Mouse (Mus musculus): Measurements from ENCODE around the gene Arhgef40. TPM values are rescaled to one million over a fixed set of nuclear protein-coding genes. Genes with fewer than 3 reads are reported as not detected.
"Not testable (repeated sequence)": the region's sequence is repeated elsewhere in the genome, so short reads cannot be mapped to it uniquely, and the experiment has no call there.

Arhgef40 gene
- polyA plus RNA-seq, 1 experiment from 2014 or later, result 59.6 TPM

DNA sequence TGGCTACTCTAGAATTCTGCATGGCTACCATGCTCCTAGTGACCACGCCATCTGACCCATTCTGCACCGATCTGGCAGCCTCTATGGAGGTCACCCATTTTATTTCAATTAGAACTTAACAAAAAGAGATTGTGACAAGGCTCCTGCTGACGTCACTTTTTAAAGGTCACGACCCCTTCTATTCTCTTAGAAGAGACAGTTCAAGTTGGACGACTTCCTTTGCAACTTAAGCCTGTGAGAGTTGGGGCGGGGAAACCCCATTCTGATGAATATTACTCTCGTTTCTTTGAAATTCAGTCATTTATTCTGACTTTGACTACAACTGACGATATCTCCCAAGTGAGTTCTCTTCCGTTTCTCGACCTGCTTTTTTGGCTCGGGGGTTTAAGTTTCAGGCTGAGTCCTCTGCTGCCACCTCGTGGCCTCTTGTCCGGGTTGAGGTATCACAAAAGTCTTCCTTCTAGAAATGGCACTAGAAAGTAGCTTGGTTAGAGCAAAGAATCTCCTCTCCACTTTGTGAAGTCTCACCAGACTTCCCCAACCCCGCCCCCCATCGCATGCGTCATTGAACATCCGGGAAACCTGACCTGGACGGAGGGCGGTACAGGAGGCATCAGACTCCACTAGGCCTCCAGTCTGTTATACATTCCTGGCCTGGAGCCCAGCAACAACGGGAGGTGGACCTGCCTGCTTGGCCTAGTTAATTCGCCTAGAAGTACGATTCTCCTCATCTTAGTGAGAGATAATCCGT is 38.4 kb downstream of the Arhgef40 start:
- H3K36me3 ChIP-seq (ENCODE audit: control insufficient read depth, insufficient read depth, low read length), result no peaks in the 10 kb centered on the region
- WGBS, result 4% methylated on average over 23 of the region's 23 CpGs
- H3K4me1 ChIP-seq (ENCODE audit: control insufficient read depth in 2 of 2, insufficient read depth in 2 of 2, low read length in 2 of 2), result peaks cover 15 to 27% of the 10 kb centered on the region in 2 experiments
- H3K4me3 ChIP-seq (ENCODE audit: control insufficient read depth in 1 of 2, insufficient read depth in 1 of 2, low read depth in 1 of 2, low read length in 2 of 2), result peak overlapping the region; percentile 25 to 33
- H3K9me3 ChIP-seq (ENCODE audit: control insufficient read depth, low read length), result no peaks in the 10 kb centered on the region
- peak; percentile 34 for ATAC-seq (ENCODE audit: insufficient number of reproducible peaks, insufficient read depth, low FRiP score, low read depth)
- H3K4me2 ChIP-seq (ENCODE audit: low read length), result peak overlapping the region; percentile 71
- no peaks in the 10 kb centered on the region for H3K27me3 ChIP-seq (ENCODE audit: control insufficient read depth, insufficient read depth, low read length)
- peak overlapping the region; percentile 85 to 93 for H3K27ac ChIP-seq (replicated peaks in 1 of 2; ENCODE audit: control insufficient read depth in 1 of 2, insufficient read depth in 1 of 2, low read depth in 2 of 2, low read length in 2 of 2)
- peak overlapping the region; percentile 63 for H3K9ac ChIP-seq (ENCODE audit: low read length)

DNA sequence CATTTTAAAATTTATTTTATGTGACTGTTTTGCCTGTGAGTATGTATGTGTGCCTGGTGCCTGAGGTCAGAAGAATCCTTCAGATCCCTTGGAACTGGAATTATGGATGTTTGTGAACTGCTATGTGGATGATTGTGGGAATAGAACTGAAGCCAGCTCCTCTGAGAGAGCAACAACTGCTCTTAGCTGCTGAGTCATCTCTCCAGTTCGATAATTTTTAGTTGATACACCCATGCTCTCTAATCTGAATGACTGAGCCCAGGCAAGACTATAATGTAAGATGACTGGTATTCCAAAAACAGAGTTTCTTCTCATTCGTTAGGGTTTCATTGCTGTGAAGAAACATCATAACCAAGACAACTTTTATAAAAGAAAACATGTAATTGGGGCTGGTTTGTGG is 39.6 kb downstream of the Arhgef40 start:
- Histone ChIP-seq H3K4me1 (ENCODE audit: control insufficient read depth in 2 of 2, insufficient read depth in 2 of 2, low read length in 2 of 2) (peaks cover 11 to 21% of the 10 kb centered on the region in 2 experiments), H3K36me3 (ENCODE audit: control insufficient read depth, insufficient read depth, low read length) (no peaks in the 10 kb centered on the region), H3K9me3 (ENCODE audit: control insufficient read depth, low read length) (no peaks in the 10 kb centered on the region), H3K4me3 (ENCODE audit: control insufficient read depth in 1 of 2, insufficient read depth in 1 of 2, low read depth in 1 of 2, low read length in 2 of 2) (no peak overlapping the region), H3K27ac (replicated peaks in 1 of 2; ENCODE audit: control insufficient read depth in 1 of 2, insufficient read depth in 1 of 2, low read depth in 2 of 2, low read length in 2 of 2) (no peak overlapping the region), H3K27me3 (ENCODE audit: control insufficient read depth, insufficient read depth, low read length) (no peaks in the 10 kb centered on the region), H3K4me2 (ENCODE audit: low read length) (no peak overlapping the region), H3K9ac (ENCODE audit: low read length) (no peak overlapping the region)
- no peak for ATAC-seq (ENCODE audit: insufficient number of reproducible peaks, insufficient read depth, low FRiP score, low read depth)
- WGBS, result 70% methylated on average over 2 of the region's 2 CpGs

DNA sequence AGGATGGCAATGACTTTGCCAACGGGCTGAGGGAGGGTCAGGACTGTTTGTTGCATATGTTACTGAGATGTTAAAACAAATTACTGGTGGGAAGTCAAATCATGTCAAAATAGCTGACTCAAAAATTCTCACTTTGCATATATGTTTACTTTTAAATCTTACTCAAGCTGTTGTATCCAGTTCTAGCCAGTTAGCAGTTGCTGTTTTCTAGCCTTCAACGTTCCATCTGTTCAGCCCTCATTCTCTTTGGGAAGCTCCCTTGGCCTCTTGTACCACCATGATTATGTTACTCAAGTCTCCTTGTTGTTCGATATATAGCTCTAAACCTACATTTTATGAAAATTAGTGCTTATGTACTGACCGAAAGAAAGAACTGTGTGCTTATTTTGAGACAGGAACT is 41.8 kb downstream of the Arhgef40 start:
- peaks cover 9 to 17% of the 10 kb centered on the region in 2 experiments for H3K4me1 ChIP-seq (ENCODE audit: control insufficient read depth in 2 of 2, insufficient read depth in 2 of 2, low read length in 2 of 2)
- H3K4me3 ChIP-seq (ENCODE audit: control insufficient read depth in 1 of 2, insufficient read depth in 1 of 2, low read depth in 1 of 2, low read length in 2 of 2), result no peak overlapping the region
- no peak for ATAC-seq (ENCODE audit: insufficient number of reproducible peaks, insufficient read depth, low FRiP score, low read depth)
- 76% methylated on average over 4 of the region's 4 CpGs for WGBS
- no peaks in the 10 kb centered on the region for H3K9me3 ChIP-seq (ENCODE audit: control insufficient read depth, low read length)
- no peak overlapping the region for H3K9ac ChIP-seq (ENCODE audit: low read length)
- H3K27ac ChIP-seq (replicated peaks in 1 of 2; ENCODE audit: control insufficient read depth in 1 of 2, insufficient read depth in 1 of 2, low read depth in 2 of 2, low read length in 2 of 2), result no peak overlapping the region
- H3K27me3 ChIP-seq (ENCODE audit: control insufficient read depth, insufficient read depth, low read length), result no peaks in the 10 kb centered on the region
- H3K4me2 ChIP-seq (ENCODE audit: low read length), result no peak overlapping the region
- H3K36me3 ChIP-seq (ENCODE audit: control insufficient read depth, insufficient read depth, low read length), result no peaks in the 10 kb centered on the region

DNA sequence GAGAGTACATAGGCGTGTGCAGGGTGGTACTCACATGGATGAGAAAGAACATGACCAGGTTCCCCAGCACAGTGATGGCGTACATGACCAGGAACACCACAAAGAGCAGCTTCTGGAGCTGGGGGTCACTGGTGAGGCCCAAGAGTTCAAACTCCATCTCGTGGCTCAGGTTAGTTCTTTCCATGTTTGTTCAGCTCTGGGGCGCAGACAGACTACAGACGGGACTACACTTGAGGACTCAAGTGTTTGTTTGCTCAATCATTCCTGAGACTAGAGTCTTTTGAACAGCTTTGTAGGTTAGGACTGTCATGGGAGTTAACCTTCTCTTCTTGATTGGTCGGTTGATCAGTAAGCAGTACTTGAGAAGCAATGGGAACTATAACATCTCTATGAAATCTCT is 51.4 kb downstream of the Arhgef40 start:
- Histone ChIP-seq H3K4me3 (ENCODE audit: control insufficient read depth in 1 of 2, insufficient read depth in 1 of 2, low read depth in 1 of 2, low read length in 2 of 2) (no peak overlapping the region), H3K9me3 (ENCODE audit: control insufficient read depth, low read length) (no peaks in the 10 kb centered on the region), H3K27me3 (ENCODE audit: control insufficient read depth, insufficient read depth, low read length) (no peaks in the 10 kb centered on the region), H3K27ac (replicated peaks in 1 of 2; ENCODE audit: control insufficient read depth in 1 of 2, insufficient read depth in 1 of 2, low read depth in 2 of 2, low read length in 2 of 2) (no peak overlapping the region), H3K4me1 (ENCODE audit: control insufficient read depth in 2 of 2, insufficient read depth in 2 of 2, low read length in 2 of 2) (no peaks in the 10 kb centered on the region), H3K4me2 (ENCODE audit: low read length) (no peak overlapping the region), H3K9ac (ENCODE audit: low read length) (no peak overlapping the region), H3K36me3 (ENCODE audit: control insufficient read depth, insufficient read depth, low read length) (no peaks in the 10 kb centered on the region)
- no peak for ATAC-seq (ENCODE audit: insufficient number of reproducible peaks, insufficient read depth, low FRiP score, low read depth)
- WGBS, result 83% methylated on average over 6 of the region's 6 CpGs

DNA sequence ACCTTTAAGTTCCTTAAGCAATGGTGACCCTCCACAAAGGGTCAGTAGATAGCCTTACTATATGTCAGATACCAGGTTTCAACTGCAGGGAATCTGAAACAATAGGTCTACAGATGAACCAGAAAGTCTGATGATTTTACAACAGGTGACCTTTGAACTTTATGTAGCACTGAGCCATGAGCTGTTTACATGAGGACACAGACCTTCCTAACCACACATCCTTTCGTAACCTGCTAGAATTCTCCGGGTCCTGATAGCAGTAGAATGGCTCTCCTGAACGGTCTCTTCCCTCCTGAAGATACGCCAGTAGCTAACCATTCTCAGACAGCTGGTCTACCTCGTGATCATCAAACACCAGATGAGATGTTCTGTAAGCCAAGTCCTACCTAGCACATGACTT is 54.8 kb downstream of the Arhgef40 start:
- H3K4me1 ChIP-seq (ENCODE audit: control insufficient read depth in 2 of 2, insufficient read depth in 2 of 2, low read length in 2 of 2), result no peaks in the 10 kb centered on the region
- no peak overlapping the region for H3K9ac ChIP-seq (ENCODE audit: low read length)
- no peaks in the 10 kb centered on the region for H3K27me3 ChIP-seq (ENCODE audit: control insufficient read depth, insufficient read depth, low read length)
- no peak overlapping the region for H3K27ac ChIP-seq (replicated peaks in 1 of 2; ENCODE audit: control insufficient read depth in 1 of 2, insufficient read depth in 1 of 2, low read depth in 2 of 2, low read length in 2 of 2)
- H3K9me3 ChIP-seq (ENCODE audit: control insufficient read depth, low read length), result no peaks in the 10 kb centered on the region
- H3K4me2 ChIP-seq (ENCODE audit: low read length), result no peak overlapping the region
- H3K4me3 ChIP-seq (ENCODE audit: control insufficient read depth in 1 of 2, insufficient read depth in 1 of 2, low read depth in 1 of 2, low read length in 2 of 2), result no peak overlapping the region
- H3K36me3 ChIP-seq (ENCODE audit: control insufficient read depth, insufficient read depth, low read length), result no peaks in the 10 kb centered on the region
- 77% methylated on average over 5 of the region's 5 CpGs for WGBS
- no peak for ATAC-seq (ENCODE audit: insufficient number of reproducible peaks, insufficient read depth, low FRiP score, low read depth)

DNA sequence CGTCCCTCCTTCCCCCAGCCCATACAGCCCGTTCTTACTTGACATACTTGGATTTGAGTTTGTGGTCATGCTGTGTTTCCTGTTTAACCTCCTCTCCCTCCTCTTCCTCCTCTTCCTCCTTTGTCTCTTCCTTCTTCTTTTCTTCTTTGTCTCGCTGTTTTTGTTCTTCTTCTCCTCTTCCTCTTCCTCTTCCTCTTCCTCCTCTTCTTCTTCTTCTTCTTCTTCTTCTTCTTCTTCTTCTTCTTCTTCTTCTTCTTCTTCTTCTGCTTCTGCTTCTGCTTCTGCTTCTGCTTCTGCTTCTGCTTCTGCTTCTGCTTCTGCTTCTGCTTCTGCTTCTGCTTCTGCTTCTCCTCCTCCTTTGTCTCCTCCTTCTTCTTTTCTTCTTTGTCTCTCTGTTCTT is 57.8 kb downstream of the Arhgef40 start, which contains the start of gene Olfr221:
TSS of gene Olfr221 (minus strand) at position 101 of the 400 bp plus-strand sequence.
- not testable (repeated sequence) for H3K9ac ChIP-seq (ENCODE audit: low read length); H3K9me3 ChIP-seq (ENCODE audit: control insufficient read depth, low read length); H3K27me3 ChIP-seq (ENCODE audit: control insufficient read depth, insufficient read depth, low read length); H3K36me3 ChIP-seq (ENCODE audit: control insufficient read depth, insufficient read depth, low read length); H3K27ac ChIP-seq (replicated peaks in 1 of 2; ENCODE audit: control insufficient read depth in 1 of 2, insufficient read depth in 1 of 2, low read depth in 2 of 2, low read length in 2 of 2); H3K4me1 ChIP-seq (ENCODE audit: control insufficient read depth in 2 of 2, insufficient read depth in 2 of 2, low read length in 2 of 2); ATAC-seq (ENCODE audit: insufficient number of reproducible peaks, insufficient read depth, low FRiP score, low read depth); H3K4me2 ChIP-seq (ENCODE audit: low read length); H3K4me3 ChIP-seq (ENCODE audit: control insufficient read depth in 1 of 2, insufficient read depth in 1 of 2, low read depth in 1 of 2, low read length in 2 of 2)
- WGBS, result 57% methylated on average over 3 of the region's 3 CpGs

DNA sequence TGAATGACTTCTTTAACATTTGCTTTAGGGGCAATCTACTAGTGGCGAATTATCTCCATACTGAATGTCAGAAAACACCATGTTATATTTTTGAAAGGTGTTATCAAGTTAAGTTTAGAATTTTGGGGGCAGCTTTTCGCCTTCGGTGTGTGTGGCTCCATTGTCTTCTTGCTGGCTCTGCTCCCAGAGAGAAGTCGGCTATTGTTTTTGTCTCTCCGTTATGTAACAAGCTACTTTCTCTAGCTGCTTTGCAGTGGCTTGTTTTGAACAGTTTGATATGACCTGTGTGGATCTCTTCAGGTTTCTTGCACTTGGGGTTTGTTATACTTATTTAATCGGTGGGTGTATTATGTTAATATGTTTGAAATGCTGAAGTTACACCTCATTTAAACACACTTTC is 58.9 kb downstream of the Arhgef40 start:
- no peak for ATAC-seq (ENCODE audit: insufficient number of reproducible peaks, insufficient read depth, low FRiP score, low read depth)
- H3K4me3 ChIP-seq (ENCODE audit: control insufficient read depth in 1 of 2, insufficient read depth in 1 of 2, low read depth in 1 of 2, low read length in 2 of 2), result no peak overlapping the region
- no peaks in the 10 kb centered on the region for H3K9me3 ChIP-seq (ENCODE audit: control insufficient read depth, low read length)
- H3K4me1 ChIP-seq (ENCODE audit: control insufficient read depth in 2 of 2, insufficient read depth in 2 of 2, low read length in 2 of 2), result no peaks in the 10 kb centered on the region
- no peak overlapping the region for H3K27ac ChIP-seq (replicated peaks in 1 of 2; ENCODE audit: control insufficient read depth in 1 of 2, insufficient read depth in 1 of 2, low read depth in 2 of 2, low read length in 2 of 2)
- 47% methylated on average over 6 of the region's 6 CpGs for WGBS
- H3K36me3 ChIP-seq (ENCODE audit: control insufficient read depth, insufficient read depth, low read length), result no peaks in the 10 kb centered on the region
- H3K9ac ChIP-seq (ENCODE audit: low read length), result no peak overlapping the region
- no peak overlapping the region for H3K4me2 ChIP-seq (ENCODE audit: low read length)
- H3K27me3 ChIP-seq (ENCODE audit: control insufficient read depth, insufficient read depth, low read length), result no peaks in the 10 kb centered on the region

Data from heart, embryonic 14.5 days (tissue).